Mouse (Mus musculus) adrenal gland (tissue): Measurements from ENCODE around the gene Pck2.

Source experiments
- intact Hi-C: fragments of 180-260 bp; cut with DNase I; formaldehyde crosslinking; loops from one replicate; pipeline ENCODE4 v1.15.1; 2025

Pck2 gene

DNA sequence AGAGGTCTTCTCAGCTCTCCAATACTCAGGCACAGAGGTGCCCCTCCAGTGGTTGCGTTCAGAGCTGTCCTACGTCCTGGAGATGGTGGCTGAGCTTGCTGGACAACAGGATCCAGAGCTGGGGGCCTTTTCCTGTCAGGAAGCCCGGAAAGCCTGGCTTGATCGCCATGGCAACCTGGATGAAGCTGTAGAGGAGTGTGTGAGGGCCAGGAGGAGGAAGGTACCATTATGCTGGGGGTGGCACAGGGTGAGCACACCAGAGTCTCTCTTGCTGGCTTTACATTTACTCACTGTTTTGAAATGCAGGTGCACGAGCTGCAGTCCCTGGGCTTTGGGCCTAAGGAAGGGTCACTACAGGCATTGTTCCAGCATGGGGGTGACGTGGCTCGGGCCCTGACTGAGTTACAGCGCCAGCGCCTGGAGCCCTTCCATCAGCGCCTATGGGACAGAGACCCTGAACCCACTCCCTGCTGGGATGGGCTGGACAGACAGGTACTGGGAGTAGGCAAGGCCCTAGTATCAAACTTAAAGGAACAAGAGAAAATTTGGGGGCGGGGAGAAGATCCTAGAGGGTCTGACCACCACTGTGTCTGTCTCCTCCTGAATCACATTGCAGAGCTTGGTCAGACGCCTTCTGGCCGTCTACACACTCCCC is 56.1 kb downstream of the Pck2 start:
- intact Hi-C loops: no loop called here

DNA sequence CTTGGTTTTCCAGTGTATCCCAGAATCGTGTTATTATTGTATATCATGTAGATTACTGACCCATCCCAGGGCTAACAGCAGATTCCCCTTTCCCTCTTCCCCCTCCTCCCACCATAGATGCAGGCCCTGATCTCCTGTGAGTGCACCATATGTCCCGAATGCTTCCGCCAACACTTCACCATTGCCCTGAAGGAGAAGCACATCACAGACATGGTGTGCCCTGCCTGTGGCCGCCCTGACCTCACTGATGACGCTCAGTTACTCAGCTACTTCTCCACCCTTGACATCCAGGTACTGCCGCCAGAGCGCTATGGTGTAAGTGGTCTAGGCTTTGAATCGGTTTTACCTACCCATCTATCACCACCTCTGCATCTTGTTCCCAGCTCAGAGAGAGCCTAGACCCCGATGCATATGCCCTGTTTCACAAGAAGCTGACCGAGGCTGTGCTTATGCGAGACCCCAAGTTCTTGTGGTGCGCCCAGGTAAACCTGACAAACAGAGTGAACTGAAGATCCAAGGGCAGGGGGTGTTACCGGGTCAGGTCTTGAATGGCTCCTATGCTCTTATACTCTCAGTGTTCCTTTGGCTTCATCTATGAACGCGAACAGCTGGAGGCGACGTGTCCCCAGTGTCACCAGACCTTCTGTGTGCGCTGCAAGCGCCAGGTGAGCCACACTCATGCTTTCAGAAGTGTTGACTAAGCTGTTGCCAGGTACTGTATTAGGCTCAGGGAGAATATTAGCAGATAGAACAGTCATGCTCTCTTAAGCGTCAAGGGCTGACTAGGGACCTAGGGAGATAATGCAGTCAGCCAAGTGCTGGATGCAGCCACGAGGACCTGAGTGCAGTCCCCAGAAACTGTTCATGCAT is 58.7 kb downstream of the Pck2 start:
- intact Hi-C loops: no loop called here
